Mouse (Mus musculus) small intestine, adult 2 months (tissue): ENCODE data around the gene Gm5129. TPM values are rescaled to one million over a fixed set of nuclear protein-coding genes. Genes with fewer than 3 reads are reported as not detected.
"Not testable (repeated sequence)": the region's sequence is repeated elsewhere in the genome, so short reads cannot be mapped to it uniquely, and the experiment has no call there.

ENCODE experiments used
- H3K27ac ChIP-seq: fragments of 200-500 bp; 2 replicates; pipeline ENCODE4 v1.5.1; 2012; ENCODE audit warnings: low read depth, low read length, control low read depth, inconsistent platforms; ENCODE audit not compliant: insufficient read depth
- H3K27me3 ChIP-seq: fragments of 200-500 bp; 2 replicates; pipeline ENCODE4 v1.6.1; 2012; ENCODE audit warnings: mild to moderate bottlenecking, moderate library complexity, low read length, inconsistent platforms; ENCODE audit not compliant: control insufficient read depth, insufficient read depth
- H3K36me3 ChIP-seq: fragments of 200-500 bp; 2 replicates; pipeline ENCODE4 v1.6.1; 2012; ENCODE audit warnings: mild to moderate bottlenecking, low read length, control low read depth, inconsistent platforms; ENCODE audit not compliant: control insufficient read depth, insufficient read depth
- H3K4me1 ChIP-seq: fragments of 200-500 bp; 2 replicates; pipeline ENCODE4 v1.6.1; 2012; ENCODE audit warnings: low read length, inconsistent platforms, mixed read lengths; ENCODE audit not compliant: control insufficient read depth, insufficient read depth, insufficient read length
- H3K4me3 ChIP-seq: fragments of 200-500 bp; 2 replicates; pipeline ENCODE4 v1.5.1; 2012; ENCODE audit warnings: low read depth, mild to moderate bottlenecking, control low read depth, inconsistent platforms, low read length, moderate library complexity
- CTCF ChIP-seq: fragments of 200-500 bp; IDR thresholded peaks from 2 replicates; pipeline ENCODE4 v1.5.1; 2012; ENCODE audit warnings: low read depth, mild to moderate bottlenecking, control low read depth, inconsistent platforms, low read length, moderate library complexity, mixed read lengths; ENCODE audit not compliant: insufficient replicate concordance, insufficient read length; ENCODE audit errors: extremely low read depth
- POLR2A ChIP-seq: fragments of 200-500 bp; IDR thresholded peaks from 2 replicates; pipeline ENCODE4 v1.6.1; 2012; ENCODE audit warnings: low read depth, mild to moderate bottlenecking, control low read depth, inconsistent platforms, low read length, moderate library complexity
- WGBS: fragments of 180-500 bp; shearing (Covaris S2); methylation state at CpG from one replicate; pipeline ENCODE4 v1.1.7; 2018; 5-methylcytosine and 5-hydroxymethylcytosine counted together
- polyA plus RNA-seq: library from polyadenylated mRNA; depleted of rRNA; stranded (reverse); fragments of >200 nt; gene quantifications from 2 replicates; pipeline ENCODE4 v1.2.3, GENCODE M21; 2012

Gene Gm5129
- polyA plus RNA-seq, 1 experiment, result not detected

- 38% methylated on average over 1 of the region's 1 CpGs for WGBS
- Histone ChIP-seq H3K27me3 (no peaks in the 10 kb centered on the region), H3K4me1 (peaks cover 11% of the 10 kb centered on the region; the same call in 1 of the 2 replicates), H3K4me3 (no peak overlapping the region), H3K27ac (no peak overlapping the region; the same call in 1 of the 2 replicates), H3K36me3 (peaks cover 2% of the 10 kb centered on the region)
- no peak for TF ChIP-seq POLR2A
- no peak for TF ChIP-seq CTCF
Measured at GRCm38 (mm10) chr5:29740651-29741050, 4.9 kb upstream of the Gm5129 start.

GRCm38 (mm10) chr5:29738076-29738475 is 2.3 kb upstream of the Gm5129 start:
- Histone ChIP-seq H3K4me3 (no peak overlapping the region), H3K4me1 (peaks cover 16% of the 10 kb centered on the region; the same call in 1 of the 2 replicates), H3K27me3 (no peaks in the 10 kb centered on the region), H3K36me3 (peaks cover 2% of the 10 kb centered on the region), H3K27ac (no peak overlapping the region)
- TF ChIP-seq POLR2A, result no peak
- TF ChIP-seq CTCF, result no peak
- 75% methylated on average over 4 of the region's 4 CpGs for WGBS

GRCm38 (mm10) chr5:29737471-29737870 is 1.7 kb upstream of the Gm5129 start:
- 0 out of 2 replicates have a peak overlapping the region, but pooled peaks have one; percentile 11 for H3K4me3 ChIP-seq
- peaks cover 2% of the 10 kb centered on the region for H3K36me3 ChIP-seq
- WGBS, result 76% methylated on average over 5 of the region's 5 CpGs
- TF ChIP-seq POLR2A, result no peak
- TF ChIP-seq CTCF, result no peak
- no peaks in the 10 kb centered on the region for H3K27me3 ChIP-seq
- H3K4me1 ChIP-seq, result peaks cover 16% of the 10 kb centered on the region; the same call in 1 of the 2 replicates
- no peak overlapping the region for H3K27ac ChIP-seq

- no peaks in the 10 kb centered on the region for H3K27me3 ChIP-seq
- WGBS, result 13% methylated on average over 9 of the region's 9 CpGs
Measured at GRCm38 (mm10) chr5:29736942-29737341, 1.2 kb upstream of the Gm5129 start.

GRCm38 (mm10) chr5:29736073-29736900 is 551 bp upstream of the Gm5129 start:
- peak overlapping the region; percentile 99 for H3K27ac ChIP-seq
- peak overlapping the region; percentile 70 for H3K4me3 ChIP-seq
- TF ChIP-seq CTCF (no peak), POLR2A (0 out of 2 replicates have a peak, but pooled peaks have one; percentile 17)
- peaks cover 16% of the 10 kb centered on the region; the same call in 1 of the 2 replicates for H3K4me1 ChIP-seq
- no peaks in the 10 kb centered on the region for H3K36me3 ChIP-seq
- under 1% methylated on average over 48 of the region's 48 CpGs for WGBS
- H3K27me3 ChIP-seq, result no peaks in the 10 kb centered on the region

More at GRCm38 (mm10) chr5:29736942-29737341, 1.2 kb upstream of the Gm5129 start:
- peak overlapping the region; percentile 99; the same call in 1 of the 2 replicates for H3K27ac ChIP-seq
- H3K4me1 ChIP-seq, result peaks cover 16% of the 10 kb centered on the region; the same call in 1 of the 2 replicates
- TF ChIP-seq CTCF (no peak), POLR2A (no peak)
- peak overlapping the region; percentile 13; the same call in 1 of the 2 replicates for H3K4me3 ChIP-seq
- no peaks in the 10 kb centered on the region for H3K36me3 ChIP-seq

GRCm38 (mm10) chr5:29734831-29735510 is 765 bp downstream of the Gm5129 start:
- Histone ChIP-seq H3K4me1 (peaks cover 11% of the 10 kb centered on the region; the same call in 1 of the 2 replicates), H3K27me3 (no peaks in the 10 kb centered on the region), H3K36me3 (no peaks in the 10 kb centered on the region), H3K27ac (peak overlapping the region; percentile 99), H3K4me3 (peak overlapping the region; percentile 70)
- 29% methylated on average over 6 of the region's 6 CpGs for WGBS
- TF ChIP-seq POLR2A (no peak), CTCF (no peak)

- H3K27ac ChIP-seq, result not testable (repeated sequence)
Measured at GRCm38 (mm10) chr5:29726070-29726469, 9.7 kb downstream of the Gm5129 start.

More at GRCm38 (mm10) chr5:29726070-29726469, 9.7 kb downstream of the Gm5129 start:
- not testable (repeated sequence) for H3K36me3 ChIP-seq, H3K4me3 ChIP-seq, H3K27me3 ChIP-seq, H3K4me1 ChIP-seq
- 84% methylated on average over 5 of the region's 5 CpGs for WGBS
